Mouse (Mus musculus) Muller cell, postnatal 12 days (primary cell): ENCODE measurements around the gene Kidins220.

Source experiments
- DNase-seq: peaks from one replicate; pipeline ENCODE4 v3.0.0-alpha.2; 2015; ENCODE audit errors: inconsistent ontology term

The Kidins220 gene

DNA sequence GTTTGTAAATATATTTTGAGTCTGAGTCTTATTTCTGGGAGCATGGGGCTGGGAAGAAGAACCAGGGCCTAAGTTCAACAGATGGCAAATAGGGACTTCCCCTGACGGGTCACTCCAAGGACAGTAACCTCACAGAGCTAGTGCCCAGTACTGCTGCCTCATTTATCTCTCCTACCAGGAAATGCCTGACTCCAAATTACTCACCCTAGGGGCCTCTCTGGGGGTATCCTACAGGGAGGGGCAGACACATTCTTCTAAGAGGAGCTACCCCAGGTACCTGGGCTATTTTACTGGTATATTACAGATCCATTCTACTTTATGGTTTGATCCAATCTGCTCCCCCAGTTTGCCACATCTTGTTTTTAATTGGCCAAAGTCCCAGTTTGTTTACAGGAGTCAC, 114.7 kb downstream of the Kidins220 start:
- no peak for DNase-seq

DNA sequence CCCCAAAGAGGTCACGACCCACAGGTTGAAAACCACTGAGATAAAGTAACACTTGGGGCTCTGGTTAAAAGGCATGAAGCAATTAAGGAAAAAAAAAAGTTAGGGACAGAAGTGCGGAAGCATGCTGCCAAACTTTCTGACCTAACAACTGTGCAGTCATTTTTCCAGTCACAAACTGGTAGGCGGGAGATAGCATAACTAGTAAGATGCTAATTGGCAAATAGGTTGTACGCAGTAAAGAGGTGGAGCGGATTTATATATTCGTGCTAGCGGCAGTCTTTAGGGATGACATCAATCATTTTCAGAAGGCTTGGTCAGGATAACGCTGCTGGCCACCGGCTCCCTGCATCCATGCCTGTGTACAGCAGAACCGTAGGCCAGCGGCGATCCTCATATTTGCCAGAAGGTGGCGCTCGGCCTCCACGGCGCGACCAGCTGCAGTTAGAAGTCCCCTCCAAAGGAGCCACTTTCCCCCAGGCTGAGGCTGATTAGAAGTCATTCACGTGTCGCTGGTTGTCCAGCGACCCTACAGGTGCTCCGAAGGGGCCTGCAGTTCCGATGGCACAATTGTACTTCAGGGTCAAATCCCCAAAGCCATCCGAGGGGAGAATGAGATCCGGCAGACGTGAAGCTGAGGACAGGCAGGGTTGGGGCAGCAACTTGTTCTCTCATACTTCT, 117.4 kb downstream of the Kidins220 start:
- DNase-seq, result peak; percentile 89

DNA sequence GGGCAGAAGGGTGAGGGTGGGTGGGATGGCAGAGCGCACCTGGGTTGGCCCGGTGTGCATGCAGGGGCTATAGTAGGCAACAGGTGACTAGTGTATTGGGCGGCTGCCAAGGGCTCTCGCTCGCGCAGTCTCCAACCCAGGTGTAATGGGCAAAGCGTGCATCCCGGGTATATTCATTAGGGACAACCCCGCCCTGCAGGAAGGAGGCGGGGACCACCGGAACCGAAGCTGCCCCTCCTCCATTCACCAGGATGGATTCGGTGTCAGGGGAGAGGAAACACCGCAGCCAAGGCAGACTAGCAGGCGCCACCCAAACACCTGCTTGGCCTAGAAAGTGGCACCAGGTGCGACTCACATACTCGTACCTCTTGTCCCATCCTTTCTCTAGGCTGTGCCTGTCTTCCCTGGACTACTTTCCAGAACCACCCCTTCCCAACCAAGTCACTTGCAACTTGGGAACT, 118.1 kb downstream of the Kidins220 start:
- peak; percentile 29 for DNase-seq

DNA sequence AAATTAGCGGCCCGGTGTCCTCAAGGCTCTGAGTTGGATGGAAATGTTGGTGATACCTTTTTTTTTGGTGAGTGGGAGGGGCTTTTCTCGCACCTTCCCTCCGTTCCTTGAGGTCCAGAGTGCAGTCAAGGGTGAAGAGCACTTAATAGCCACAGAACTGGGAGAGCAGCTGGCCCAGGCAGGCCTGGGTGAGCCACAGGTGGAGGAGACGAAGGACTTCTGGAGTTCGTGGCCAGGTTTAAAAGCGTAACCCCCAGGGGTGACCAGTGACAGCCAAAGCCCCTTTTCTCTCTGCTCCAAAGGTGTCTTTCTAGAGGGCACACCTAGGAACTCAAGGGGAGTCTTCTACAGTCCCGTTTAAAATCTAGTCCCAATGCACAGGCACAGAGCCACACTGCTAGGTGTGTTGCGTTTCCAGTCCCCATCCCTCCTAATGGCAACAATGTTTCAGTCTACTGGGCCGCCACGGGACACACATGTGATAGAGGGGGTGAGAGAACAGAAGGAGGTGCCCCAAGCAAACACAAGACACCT, 118.6 kb downstream of the Kidins220 start:
- no peak for DNase-seq

DNA sequence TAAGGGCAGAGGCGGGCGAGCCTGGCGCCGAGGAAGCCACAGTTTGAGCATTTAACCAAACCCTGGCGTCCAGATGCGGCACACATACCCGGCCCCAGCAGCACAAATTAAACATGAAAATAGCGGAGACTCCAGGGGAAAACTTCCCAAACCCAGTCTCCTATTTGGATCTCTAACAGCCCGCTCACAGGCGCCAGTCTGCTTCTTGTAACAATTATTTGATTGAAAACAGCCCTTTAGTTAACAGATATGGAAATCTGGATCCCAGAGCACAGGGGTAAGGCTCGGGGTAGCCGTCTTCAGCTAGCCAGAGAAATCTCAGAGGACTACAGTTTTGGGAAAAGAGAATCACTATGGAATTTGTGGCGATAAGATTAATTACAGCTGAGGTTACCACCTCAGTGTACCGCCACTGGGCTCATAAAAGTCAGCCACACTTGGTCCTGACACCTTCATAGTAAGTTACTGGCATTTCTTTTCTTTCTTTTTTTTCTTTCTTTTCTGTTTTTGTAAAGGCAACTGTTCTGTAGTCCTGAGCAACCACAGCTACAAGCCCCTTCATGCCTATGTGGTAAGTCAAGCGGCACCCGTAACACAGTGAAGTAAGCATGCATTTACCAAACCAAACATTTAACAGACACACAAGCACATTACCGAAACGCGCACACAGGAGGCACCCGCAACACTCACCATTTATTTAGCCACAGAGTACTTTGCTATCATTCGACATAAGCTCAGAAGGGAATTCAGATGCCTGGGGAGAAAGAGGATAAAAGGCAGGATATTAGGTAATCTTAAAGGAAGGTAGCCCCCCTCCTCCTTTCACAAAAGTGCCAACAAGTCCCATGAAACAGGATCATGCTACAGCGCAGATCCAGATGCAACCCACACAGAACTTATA, 120.1 kb downstream of the Kidins220 start:
- DNase-seq, result peak; percentile 55

DNA sequence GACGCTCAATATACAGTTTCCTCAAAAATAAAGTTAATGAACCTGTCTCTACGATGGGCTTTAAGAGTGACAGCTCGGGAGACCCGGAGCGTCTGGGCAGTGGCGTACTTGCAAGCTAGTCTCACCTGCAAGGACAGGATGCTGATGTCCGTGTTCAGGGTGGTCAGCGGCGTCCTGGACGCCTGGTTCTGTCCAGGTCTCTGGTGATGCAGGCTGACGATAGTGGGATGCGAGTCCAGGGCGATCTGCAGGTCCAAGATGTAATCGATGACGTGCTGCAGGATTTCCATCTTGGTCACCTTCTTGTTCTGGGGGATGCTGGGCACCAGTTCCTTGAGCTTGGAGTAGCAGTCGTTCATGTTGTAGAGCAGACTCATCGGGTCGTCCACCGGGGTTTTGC, 120.8 kb downstream of the Kidins220 start:
- DNase-seq, result no peak

DNA sequence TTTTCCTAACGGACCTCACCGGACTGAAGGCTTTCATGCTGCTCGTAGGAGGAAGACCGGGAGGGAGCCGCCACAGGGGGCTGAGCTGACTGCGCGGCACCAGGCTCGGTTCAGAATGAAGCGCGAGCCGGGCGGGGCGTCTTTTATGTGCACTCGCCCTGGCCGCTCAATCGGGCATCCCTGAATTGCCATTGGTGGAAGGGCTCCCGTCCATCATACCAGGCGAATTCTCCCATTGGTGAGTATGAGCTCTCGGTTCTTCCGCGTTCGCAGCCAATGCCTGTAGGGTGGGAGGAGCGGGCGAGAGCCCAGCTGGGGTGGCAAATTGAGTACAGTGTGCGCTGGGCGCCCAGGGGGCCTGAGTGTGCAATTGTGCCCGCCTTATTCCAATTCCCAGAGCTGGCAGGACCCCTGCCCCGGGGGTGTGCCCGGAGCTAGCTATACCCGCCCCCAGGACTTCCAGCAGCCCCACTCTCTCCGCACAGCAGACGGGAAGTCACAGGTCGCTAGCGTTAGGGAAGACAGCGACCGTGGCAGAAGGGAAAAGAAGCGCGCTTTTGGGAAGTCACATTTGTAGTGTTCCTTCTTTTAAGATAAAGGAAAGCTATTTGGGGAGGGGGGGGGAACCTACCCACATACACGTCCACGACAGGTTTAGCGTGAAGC, 121.4 kb downstream of the Kidins220 start:
- peak; percentile 98 for DNase-seq

DNA sequence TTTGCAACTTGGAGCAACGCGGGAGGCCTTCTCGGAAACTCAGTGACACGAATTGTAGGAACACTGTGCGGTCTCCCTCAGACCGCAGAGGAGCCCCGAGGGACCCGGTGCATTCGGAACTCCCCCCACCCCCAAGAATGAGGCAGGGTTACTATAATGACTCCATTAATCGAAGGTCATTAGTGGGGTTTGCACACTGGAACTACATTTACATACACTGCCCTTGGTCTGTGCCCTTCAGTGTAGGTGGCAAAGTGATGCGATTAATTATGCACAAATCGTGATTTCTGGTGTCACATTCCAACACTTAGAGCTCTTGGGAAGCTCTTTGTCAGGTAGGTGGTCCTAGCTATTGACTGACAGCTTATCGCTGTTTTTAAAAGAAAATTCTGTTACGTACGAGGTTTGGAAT, 121.9 kb downstream of the Kidins220 start:
- DNase-seq, result no peak

DNA sequence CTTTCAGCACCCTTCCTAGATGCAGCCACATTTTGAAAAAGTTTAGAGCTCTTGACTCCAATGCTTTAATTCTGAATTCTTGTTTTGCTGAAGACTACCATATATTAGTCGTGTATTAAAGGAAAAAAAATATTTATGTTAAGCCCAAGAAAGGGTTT, 122.2 kb downstream of the Kidins220 start, which contains the start of gene Id2:
Gene Id2, minus strand, starts transcription at position 89 of the 158 bp plus-strand sequence.
- peak; percentile 35 for DNase-seq

DNA sequence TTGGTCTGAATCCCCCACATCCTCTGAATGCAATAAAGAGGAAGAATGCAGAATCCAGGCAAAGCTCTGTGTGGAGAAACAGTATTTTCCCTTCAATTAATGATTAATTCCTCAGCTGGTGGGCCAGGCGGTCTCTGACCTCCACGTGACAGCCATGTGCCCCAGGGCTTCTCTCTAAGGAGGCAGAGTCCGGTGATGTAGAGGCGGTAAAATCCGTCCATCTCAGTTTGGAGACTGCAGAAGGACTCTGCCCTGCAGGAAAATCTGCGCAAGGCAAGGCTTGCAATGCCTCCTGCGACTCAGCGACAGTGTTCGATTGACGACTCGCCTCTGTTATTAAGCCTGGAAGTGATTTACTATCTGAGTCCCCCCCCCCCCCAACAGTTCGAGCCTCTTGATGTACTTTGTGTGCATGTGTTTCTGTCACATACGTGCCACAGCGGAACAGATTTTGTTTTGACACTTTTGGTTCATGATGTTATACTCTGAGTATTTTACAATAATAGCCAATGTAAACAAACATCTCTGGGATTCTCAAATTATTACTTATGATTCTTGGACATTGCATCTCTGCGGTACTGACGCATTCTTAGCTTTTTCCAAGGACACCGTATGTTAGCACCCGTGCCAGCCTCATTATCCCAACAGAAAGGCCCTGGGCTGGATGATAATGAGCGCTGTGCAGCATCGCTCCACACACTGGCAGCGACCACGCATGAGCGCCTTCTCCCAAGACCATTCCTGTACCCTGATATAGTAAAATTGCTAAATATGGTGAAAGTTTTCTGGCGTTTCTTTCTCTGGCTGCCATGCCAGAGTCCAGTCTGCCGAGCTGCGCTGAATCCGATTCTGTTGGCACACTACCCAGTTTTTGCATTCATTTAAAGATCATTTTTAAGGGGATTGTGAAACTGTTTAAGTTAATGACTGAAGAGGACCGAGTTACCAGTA, 122.8 kb downstream of the Kidins220 start:
- DNase-seq, result peak; percentile 71

DNA sequence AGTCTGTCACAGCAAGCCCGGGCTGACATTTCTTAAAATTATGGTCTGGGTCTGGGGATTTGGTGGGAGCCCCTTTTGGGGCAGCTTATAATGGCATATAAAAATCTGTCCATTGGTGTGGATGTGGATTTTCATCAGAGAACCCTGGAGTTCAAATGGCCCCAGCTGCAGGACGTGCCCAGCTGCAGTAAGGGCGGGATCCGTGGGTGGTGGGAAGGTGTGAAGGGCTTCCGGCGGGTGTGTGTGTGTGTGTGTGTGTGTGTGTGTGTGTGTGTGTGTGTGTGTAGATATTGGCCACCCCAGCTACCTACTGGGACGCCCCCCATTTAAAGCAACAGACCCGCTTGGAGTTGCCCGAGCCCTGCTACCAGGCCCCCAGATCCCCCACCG, 123.4 kb downstream of the Kidins220 start:
- DNase-seq, result no peak

DNA sequence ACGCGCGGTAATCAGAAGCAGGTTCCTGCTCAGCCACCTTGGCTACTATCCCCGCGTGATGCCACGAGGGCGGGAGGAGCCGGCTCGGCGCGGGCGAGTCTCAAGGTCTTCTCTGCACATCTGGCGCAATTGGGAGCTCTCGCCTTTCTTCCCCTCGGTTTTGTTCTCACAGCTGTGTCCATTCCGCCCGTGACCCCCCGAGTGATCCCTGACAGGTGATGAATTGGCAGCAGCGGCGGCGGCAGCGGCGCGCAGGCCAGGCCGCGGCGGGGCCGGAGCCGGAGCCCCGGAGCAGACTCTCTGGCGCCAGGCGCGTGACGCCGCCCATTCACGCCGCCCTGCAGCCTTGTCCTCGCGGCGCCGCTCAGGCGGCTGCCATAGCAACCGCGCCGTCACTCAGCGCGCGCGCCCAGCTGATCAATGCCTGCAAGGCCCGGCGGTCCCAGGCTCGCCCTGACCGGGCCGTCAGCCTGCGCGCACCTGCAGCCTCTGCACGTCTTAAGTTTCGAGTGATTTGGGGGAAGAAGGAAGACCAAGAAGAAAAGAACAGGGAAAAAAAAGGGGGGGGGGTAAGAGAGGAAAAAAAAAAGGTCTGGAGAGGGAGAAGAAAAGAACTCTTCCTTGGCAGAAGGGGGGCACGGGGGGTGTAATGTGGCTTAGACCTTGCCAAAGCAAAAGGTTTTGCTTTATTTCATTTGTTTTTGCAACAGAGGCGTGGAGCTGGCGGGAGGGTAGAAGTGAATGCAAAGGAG, 124.0 kb downstream of the Kidins220 start:
- peak; percentile 95 for DNase-seq

DNA sequence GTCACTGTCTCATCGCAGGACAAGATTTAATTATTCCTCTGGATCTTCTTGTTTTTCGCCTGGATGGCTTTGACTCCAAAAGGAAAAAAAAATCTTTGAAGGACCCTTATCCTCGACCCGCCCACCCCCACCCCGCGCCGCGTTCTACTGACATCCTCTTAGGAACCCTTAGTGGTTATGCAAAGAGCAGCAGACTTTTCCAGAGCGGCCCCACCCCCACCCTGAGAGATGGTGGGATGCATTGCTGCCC, 124.5 kb downstream of the Kidins220 start:
- DNase-seq, result peak; percentile 79

DNA sequence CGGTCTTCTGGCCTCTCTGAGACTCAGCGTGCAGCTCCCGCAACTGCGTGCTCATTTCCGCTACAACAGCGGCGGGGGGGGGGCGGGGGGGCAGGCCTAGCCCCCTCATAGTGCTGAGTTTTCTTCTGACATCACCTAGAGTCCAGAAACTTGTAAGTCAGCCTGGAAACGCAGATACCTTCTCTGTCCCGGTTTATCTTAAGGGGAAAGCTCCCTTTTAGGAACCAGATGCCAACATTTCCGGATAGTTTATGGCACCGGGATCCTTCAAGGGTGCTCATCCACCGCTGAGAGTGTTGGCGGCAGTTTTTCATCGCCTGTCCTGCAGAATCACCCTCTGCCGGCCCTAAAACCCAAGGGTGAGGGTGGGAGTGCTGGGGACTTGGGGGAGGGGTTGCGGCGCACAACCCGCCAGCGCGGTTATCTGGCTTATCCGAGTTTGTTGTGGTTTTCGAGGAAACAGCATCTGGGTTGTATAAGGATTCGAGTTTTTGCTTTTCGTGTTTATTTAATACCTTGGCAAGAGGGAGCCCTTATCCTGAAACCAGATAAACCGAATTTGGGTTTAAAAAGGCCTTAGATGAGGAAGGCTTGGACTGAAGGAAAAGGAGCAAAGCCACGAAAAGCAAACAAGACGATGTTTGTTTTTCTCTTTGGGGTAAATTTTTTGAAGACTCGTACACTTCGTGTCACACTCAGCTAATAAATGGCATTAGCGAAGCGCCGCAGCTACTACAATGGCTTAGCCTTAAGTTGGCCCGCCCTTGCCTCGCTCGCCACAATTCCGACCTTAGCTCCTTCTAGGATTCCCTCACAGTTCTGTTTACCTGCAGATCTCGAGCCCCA, 125.1 kb downstream of the Kidins220 start:
- peak; percentile 59 for DNase-seq

DNA sequence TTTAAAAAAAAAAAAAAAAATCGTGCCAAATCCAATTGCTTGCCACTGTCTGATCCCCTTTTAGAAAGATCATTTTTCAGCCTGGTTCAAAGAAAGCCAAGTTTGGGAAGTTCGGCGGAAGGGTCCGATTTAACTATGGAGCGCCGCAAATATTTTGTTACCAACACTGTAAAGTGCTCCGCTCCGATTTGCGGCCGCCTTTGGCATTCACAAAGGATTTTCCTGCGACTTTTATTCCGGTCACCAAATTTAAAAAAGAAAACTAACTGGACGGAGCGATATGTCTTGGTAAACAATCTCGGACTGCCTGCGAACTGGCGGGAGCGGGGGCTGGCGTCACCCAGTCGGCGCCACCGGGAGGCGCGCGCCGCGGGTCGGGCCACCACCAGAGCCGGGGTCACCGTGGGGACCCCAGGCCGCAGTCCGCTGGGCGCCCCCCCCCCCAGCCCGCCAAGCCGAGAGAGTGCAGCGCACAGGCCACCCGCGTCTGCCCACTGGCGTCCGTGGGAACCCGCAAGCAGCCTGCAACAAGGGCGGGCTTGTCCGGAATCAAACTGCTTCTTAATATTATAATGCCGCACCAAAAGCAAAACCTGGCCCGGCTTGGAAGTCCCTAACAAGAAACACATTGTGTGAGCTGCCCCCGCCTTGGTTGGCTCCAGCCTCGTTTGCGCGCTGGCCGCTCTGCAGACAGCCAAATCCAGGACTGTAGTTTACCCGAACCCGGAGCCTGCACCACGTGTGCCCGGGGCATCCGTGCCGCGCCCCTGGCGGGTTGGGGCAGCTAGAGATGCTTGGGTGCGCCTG, 125.9 kb downstream of the Kidins220 start:
- DNase-seq, result peak; percentile 69

DNA sequence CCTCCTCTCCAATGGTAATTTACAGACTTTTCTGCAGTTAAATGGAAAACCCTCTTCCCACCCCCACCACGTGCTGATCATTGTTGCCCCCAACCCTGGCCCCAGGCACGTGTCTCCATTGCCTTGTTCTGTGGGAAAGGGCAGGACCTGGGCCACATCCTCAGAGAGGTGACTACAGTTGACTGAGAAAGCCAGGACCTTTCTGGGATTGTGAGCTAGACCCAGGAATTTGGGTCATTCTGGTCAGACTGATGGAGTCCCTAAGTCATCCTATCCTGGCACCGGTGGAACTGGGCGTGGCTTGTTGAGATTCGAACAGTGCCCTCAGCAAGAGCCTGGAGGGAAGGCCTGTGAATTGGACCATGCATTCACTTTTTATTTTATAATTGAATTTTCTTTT, 126.7 kb downstream of the Kidins220 start:
- no peak for DNase-seq

DNA sequence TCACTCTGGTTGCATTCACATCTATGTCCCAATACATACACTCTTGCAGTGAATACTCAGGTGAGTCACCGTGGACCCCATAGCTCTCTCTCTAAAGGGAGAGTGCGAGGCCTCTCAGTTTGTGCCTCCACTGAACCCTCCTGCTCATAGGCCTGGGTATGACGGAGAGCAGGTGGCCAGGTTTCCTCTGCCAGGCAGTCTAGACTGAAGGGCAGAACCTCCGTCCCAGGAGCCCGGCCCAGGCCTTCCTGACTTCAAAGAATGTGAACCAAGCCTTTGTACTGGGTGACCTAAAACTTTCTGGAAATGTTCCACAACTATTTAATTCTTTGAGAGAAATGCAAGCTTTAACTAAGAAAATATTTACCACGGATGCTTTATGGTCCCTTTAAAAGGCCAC, 129.2 kb downstream of the Kidins220 start:
- DNase-seq, result peak; percentile 49

DNA sequence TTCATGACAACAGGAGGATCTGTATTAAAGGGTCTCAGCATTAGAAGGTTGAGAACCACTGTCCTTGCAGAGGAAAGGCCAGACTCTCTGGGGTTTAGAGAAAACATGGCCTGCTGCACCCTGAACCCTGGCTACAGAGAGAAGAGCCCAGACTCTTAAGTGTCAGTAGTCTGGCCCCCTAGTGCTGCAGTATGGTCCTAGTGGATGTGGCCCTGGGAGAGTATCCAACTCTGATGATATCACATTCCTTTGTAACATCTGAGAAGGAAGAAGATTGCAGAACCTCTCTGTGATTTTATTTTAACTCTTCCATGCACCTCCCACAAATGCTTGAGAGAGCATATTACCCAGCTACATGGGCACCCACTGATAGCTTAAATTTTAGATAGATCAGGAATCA, 129.8 kb downstream of the Kidins220 start:
- no peak for DNase-seq

DNA sequence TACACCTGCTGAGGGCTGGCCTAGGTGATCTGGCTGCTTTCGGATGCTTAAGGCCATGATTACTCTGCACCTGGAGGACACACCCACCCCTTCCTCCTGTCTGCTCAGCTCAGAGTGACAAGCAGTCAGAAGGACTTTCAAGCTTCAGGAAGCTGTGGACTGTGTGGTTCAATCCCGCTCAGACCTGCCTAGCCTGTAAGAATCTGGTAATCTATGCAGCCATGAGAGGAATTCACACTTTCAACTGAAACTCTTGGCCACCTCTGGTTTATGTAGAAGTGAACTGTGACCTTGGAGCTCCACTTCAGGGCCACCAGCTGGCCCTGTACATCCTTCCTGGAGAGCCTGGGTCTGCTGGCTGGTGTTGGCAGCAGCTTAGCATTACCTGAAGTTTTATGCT, 134.1 kb downstream of the Kidins220 start:
- DNase-seq, result no peak
